ENCODE assay signal across 9 mouse cellular contexts in the genomic region with DNA sequence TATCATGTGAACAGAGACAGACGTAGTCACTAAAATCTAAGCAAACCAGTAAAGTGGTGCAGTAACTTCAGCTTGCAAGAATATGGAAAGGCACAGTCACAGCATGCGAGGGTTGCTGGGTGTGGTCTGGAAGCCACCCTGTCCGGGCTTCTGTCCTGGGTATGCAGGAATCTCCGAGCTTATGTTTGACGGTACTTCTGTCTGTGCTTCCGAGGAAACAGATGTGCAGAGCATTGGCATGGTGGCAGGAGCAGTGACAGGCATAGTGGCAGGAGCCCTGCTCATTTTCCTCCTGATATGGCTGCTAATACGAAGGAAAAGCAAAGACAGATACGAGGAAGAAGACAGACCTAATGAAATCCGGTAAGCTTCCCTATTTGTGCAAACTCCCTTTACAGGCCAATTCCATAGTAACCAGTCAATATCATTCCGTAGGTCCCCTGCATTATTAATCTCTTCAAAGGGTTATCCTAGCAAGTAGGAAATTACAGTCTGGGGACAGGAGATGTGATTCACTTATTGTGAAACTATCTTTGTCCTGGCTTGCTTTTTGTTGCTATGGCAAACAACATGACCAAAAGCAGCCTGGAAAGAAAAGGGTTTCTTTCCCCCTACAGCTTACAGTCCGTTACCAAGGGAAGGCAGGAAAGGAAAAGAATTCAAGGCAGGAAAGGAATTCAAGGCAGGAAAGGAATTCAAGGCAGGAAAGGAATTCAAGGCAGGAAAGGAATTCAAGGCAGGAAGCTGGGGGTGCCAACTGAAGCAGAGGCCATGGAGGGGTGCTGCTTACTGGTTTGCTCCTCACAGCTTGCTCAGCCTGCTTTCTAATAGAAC. TPM values are rescaled to one million over a fixed set of nuclear protein-coding genes. Genes with fewer than 3 reads are reported as not detected.
DNase-seq lines count a peak whose midpoint lies in the region; ATAC-seq and TF ChIP-seq lines count a peak whose summit lies in the region.
"Had no signal": no experiment of that assay in that cellular context is flagged by ENCODE, and none has a peak within 500 bp of the region (broad histone marks: within the 10 kb centered on the region; RNA-seq: fewer than 3 reads in every experiment).

No protein-coding gene starts in this region.

- peak overlapping the region; percentile 25 for H3K27ac ChIP-seq in kidney, adult 2 months (ENCODE audit: insufficient read depth, low read depth, low read length)
- H3K27ac ChIP-seq in ES-Bruce4 (ENCODE audit: insufficient read depth, low read length) = peak overlapping the region; percentile 100
- H3K27ac ChIP-seq in embryonic fibroblast, embryonic 13.5 days (ENCODE audit: insufficient read depth, low read length) = peak overlapping the region; percentile 88
- peak overlapping the region; percentile 41; the same call in 1 of the 2 replicates for H3K27ac ChIP-seq in liver, embryonic 13.5 days
- no peak overlapping the region for H3K27ac ChIP-seq in thymus, adult 2 months (ENCODE audit: control insufficient read depth, insufficient read depth, low read length)
- H3K27ac ChIP-seq: embryonic facial prominence, embryonic 12.5 days had no signal

- no peaks in the 10 kb centered on the region for H3K27me3 ChIP-seq in kidney, adult 2 months (replicated peaks; ENCODE audit: control insufficient read depth, insufficient read depth, low read length)
- no peaks in the 10 kb centered on the region for H3K27me3 ChIP-seq in ES-Bruce4 (ENCODE audit: control insufficient read depth, insufficient read depth, low read length, poor library complexity, severe bottlenecking)
- H3K27me3 ChIP-seq in liver, embryonic 13.5 days = peaks cover 37% of the 10 kb centered on the region
- H3K27me3 ChIP-seq in thymus, adult 2 months (ENCODE audit: control insufficient read depth, insufficient read depth, low read length) = no peaks in the 10 kb centered on the region
- H3K27me3 ChIP-seq: embryonic facial prominence, embryonic 12.5 days had no signal

- H3K4me2 ChIP-seq in liver, embryonic 13.5 days = no peak overlapping the region

- TF ChIP-seq POLR2A in kidney, adult 2 months (IDR thresholded peaks at IDR 0.05; ENCODE audit: low read depth, low read length) = no peak
- no peak for TF ChIP-seq POLR2A in ES-Bruce4 (IDR thresholded peaks at IDR 0.05; ENCODE audit: insufficient read depth, low read length)
- TF ChIP-seq POLR2A in embryonic fibroblast, embryonic 13.5 days (IDR thresholded peaks at IDR 0.05; ENCODE audit: low read depth, low read length) = no peak
- TF ChIP-seq POLR2A in thymus, adult 2 months (IDR thresholded peaks at IDR 0.05; ENCODE audit: control insufficient read depth, extremely low read depth, insufficient read depth, low read length, poor library complexity) = no peak

- no peaks in the 10 kb centered on the region for H3K9me3 ChIP-seq in ES-Bruce4 (replicated peaks; ENCODE audit: control insufficient read depth, insufficient read depth, low read length, poor library complexity, severe bottlenecking)
- H3K9me3 ChIP-seq in liver, embryonic 13.5 days (replicated peaks) = no peaks in the 10 kb centered on the region
- H3K9me3 ChIP-seq: embryonic facial prominence, embryonic 12.5 days had no signal

- TF ChIP-seq CTCF in kidney, adult 2 months (conservative IDR thresholded peaks at IDR 0.05; ENCODE audit: insufficient read depth, insufficient read length, low read depth, low read length) = no peak
- no peak for TF ChIP-seq CTCF in ES-Bruce4 (IDR thresholded peaks at IDR 0.05; ENCODE audit: low read depth, low read length)
- TF ChIP-seq CTCF in embryonic fibroblast, embryonic 13.5 days (IDR thresholded peaks at IDR 0.05; ENCODE audit: borderline replicate concordance, insufficient read depth, low read length) = no peak
- TF ChIP-seq CTCF in thymus, adult 2 months (IDR thresholded peaks at IDR 0.05; ENCODE audit: borderline replicate concordance, control insufficient read depth, extremely low read depth, insufficient read depth, low read length, poor library complexity) = no peak

- no peaks in the 10 kb centered on the region for H3K36me3 ChIP-seq in kidney, adult 2 months (ENCODE audit: control insufficient read depth, insufficient read depth, low read length)
- no peaks in the 10 kb centered on the region for H3K36me3 ChIP-seq in ES-Bruce4 (ENCODE audit: control insufficient read depth, insufficient read depth, low read length, poor library complexity, severe bottlenecking)
- H3K36me3 ChIP-seq in liver, embryonic 13.5 days = no peaks in the 10 kb centered on the region
- H3K36me3 ChIP-seq in thymus, adult 2 months (ENCODE audit: control insufficient read depth, insufficient read depth, low read length) = no peaks in the 10 kb centered on the region

- ATAC-seq in liver, embryonic 13.5 days (ENCODE audit: low read depth) = no peak

- TF ChIP-seq EP300 in ES-Bruce4 (IDR thresholded peaks at IDR 0.05; ENCODE audit: insufficient read depth, low read depth, low read length) = peak; percentile 76

- H3K9ac ChIP-seq in ES-Bruce4 (ENCODE audit: low read depth, poor library complexity, severe bottlenecking) = peak overlapping the region; percentile 71
- H3K9ac ChIP-seq in liver, embryonic 13.5 days = no peak overlapping the region
- H3K9ac ChIP-seq: embryonic facial prominence, embryonic 12.5 days had no signal

- DNase-seq in kidney, adult 2 months = no peak
- DNase-seq in kidney, adult 11 months = no peak
- DNase-seq in liver, embryonic 13.5 days = no peak
- DNase-seq in thymus, adult 2 months = no peak
- DNase-seq in adrenal gland, postnatal 25 days = no peak
- DNase-seq in adrenal gland, postnatal 14 days = no peak

- H3K4me3 ChIP-seq in kidney, adult 2 months (ENCODE audit: insufficient read depth, low read depth, low read length) = no peak overlapping the region
- H3K4me3 ChIP-seq in ES-Bruce4 (ENCODE audit: low read depth, low read length) = peak overlapping the region; percentile 4; the same call in 1 of the 2 replicates
- no peak overlapping the region for H3K4me3 ChIP-seq in embryonic fibroblast, embryonic 13.5 days (ENCODE audit: insufficient read depth, low read length)
- H3K4me3 ChIP-seq in liver, embryonic 13.5 days (replicated peaks) = no peak overlapping the region
- no peak overlapping the region for H3K4me3 ChIP-seq in thymus, adult 2 months (ENCODE audit: control insufficient read depth, insufficient read depth, low read length)
- H3K4me3 ChIP-seq: embryonic facial prominence, embryonic 12.5 days had no signal

- H3K4me1 ChIP-seq in kidney, adult 2 months (ENCODE audit: control insufficient read depth, insufficient read depth, low read length) = peaks cover 26% of the 10 kb centered on the region
- H3K4me1 ChIP-seq in ES-Bruce4 (ENCODE audit: control insufficient read depth, insufficient read depth, low read length) = peaks cover 4% of the 10 kb centered on the region
- H3K4me1 ChIP-seq in embryonic fibroblast, embryonic 13.5 days (ENCODE audit: control insufficient read depth, insufficient read depth, low read length) = peaks cover 8% of the 10 kb centered on the region
- peaks cover 29% of the 10 kb centered on the region for H3K4me1 ChIP-seq in liver, embryonic 13.5 days (replicated peaks)
- H3K4me1 ChIP-seq in thymus, adult 2 months (replicated peaks; ENCODE audit: control insufficient read depth, insufficient read depth, low read length) = peaks cover 15% of the 10 kb centered on the region

- WGBS in kidney, adult 2 months = 72% methylated on average over 11 of the region's 11 CpGs
- 43% methylated on average over 11 of the region's 11 CpGs for WGBS in liver, embryonic 13.5 days (ENCODE audit: insufficient replicate concordance)
- WGBS in thymus, adult 2 months = 94% methylated on average over 11 of the region's 11 CpGs

RNA-seq across cellular contexts. Expression of a gene that starts 19.7 kb away (rescaled TPM):
- polyA plus RNA-seq in kidney, adult 2 months (2012; rRNA removed) = 3,384 and 3,621 TPM in 2 replicates
- polyA plus RNA-seq in ES-Bruce4 (2011; ENCODE audit: insufficient read depth, insufficient read length, low read depth, missing spikeins) = 3,442 and 3,618 TPM in 2 replicates
- polyA plus RNA-seq in embryonic fibroblast, embryonic 13.5 days (2011; ENCODE audit: insufficient read length, low read depth, missing spikeins) = 2,507 and 2,625 TPM in 2 replicates
- 1,780 and 2,224 TPM in 2 replicates for polyA plus RNA-seq in liver, embryonic 13.5 days (2015; fragmentation: Nextera tagmentation; extraction: Ambion mirVana)
- polyA plus RNA-seq in thymus, adult 2 months (2012; rRNA removed) = 2,928 and 2,969 TPM in 2 replicates
- 1,395 and 2,721 TPM in 2 replicates for total RNA-seq in adrenal gland, postnatal 25 days (2021)
- 1,718 and 2,240 TPM in 2 replicates for total RNA-seq in adrenal gland, postnatal 14 days (2021)
